ENCODE assay signal across 10 mouse cellular contexts in genomic region chr5:81329571-81329971, GRCm38 (mm10).
DNase-seq lines count a peak whose midpoint lies in the region; ATAC-seq and TF ChIP-seq lines count a peak whose summit lies in the region.
"Had no signal": no experiment of that assay in that cellular context is flagged by ENCODE, and none has a peak within 500 bp of the region (broad histone marks: within the 10 kb centered on the region; RNA-seq: fewer than 3 reads in every experiment).

No protein-coding gene starts in this region.

- H3K9me3 ChIP-seq in hindbrain, embryonic 13.5 days: no peaks in the 10 kb centered on the region

- DNase-seq in heart, adult 11 months: peak; percentile 79
- no peak for DNase-seq in heart, postnatal 4 days
- DNase-seq in lung, postnatal 4 days: peak; percentile 4 to 20
- DNase-seq in lung, postnatal 14 days: no peak
- no peak for DNase-seq in layer of hippocampus, postnatal 36 days
- DNase-seq: left cerebral cortex, postnatal 4 days; right cerebral cortex, postnatal 25 days had no signal

- TF ChIP-seq CTCF in testis, adult 2 months (IDR thresholded peaks at IDR 0.05; ENCODE audit: control insufficient read depth, insufficient read depth, insufficient replicate concordance, low read depth, low read length): no peak

- H3K27ac ChIP-seq in hindbrain, embryonic 13.5 days: no peak overlapping the region
- no peak overlapping the region for H3K27ac ChIP-seq in testis, adult 2 months (ENCODE audit: control insufficient read depth, insufficient read depth, low read depth, low read length)

- no peaks in the 10 kb centered on the region for H3K27me3 ChIP-seq in hindbrain, embryonic 13.5 days
- no peaks in the 10 kb centered on the region for H3K27me3 ChIP-seq in testis, adult 2 months (ENCODE audit: control insufficient read depth, insufficient read depth, low read length)

- no peak overlapping the region for H3K4me3 ChIP-seq in hindbrain, embryonic 13.5 days
- H3K4me3 ChIP-seq in testis, adult 2 months (ENCODE audit: control insufficient read depth, low read depth, low read length): peak overlapping the region; percentile 84

- H3K4me1 ChIP-seq in hindbrain, embryonic 13.5 days (replicated peaks): peaks cover 4% of the 10 kb centered on the region
- H3K4me1 ChIP-seq in testis, adult 2 months (ENCODE audit: control insufficient read depth, insufficient read depth, low read length): peaks cover 3% of the 10 kb centered on the region; the same call in 1 of the 2 replicates

- TF ChIP-seq POLR2A in testis, adult 2 months (IDR thresholded peaks at IDR 0.05; ENCODE audit: control insufficient read depth, low read depth, low read length): peak; percentile 49; the same call in 1 of the 2 replicates

- no peaks in the 10 kb centered on the region for H3K36me3 ChIP-seq in hindbrain, embryonic 13.5 days
- no peaks in the 10 kb centered on the region for H3K36me3 ChIP-seq in testis, adult 2 months (ENCODE audit: control insufficient read depth, insufficient read depth, low read length)

- H3K9ac ChIP-seq in hindbrain, embryonic 13.5 days: no peak overlapping the region

- ATAC-seq in hindbrain, embryonic 13.5 days (ENCODE audit: low FRiP score): 0 out of 2 replicates have a peak, but pooled peaks have one; percentile 13
- ATAC-seq in cerebellum, adult (ENCODE audit: insufficient number of reproducible peaks, low FRiP score, low TSS enrichment): no peak; the same call in 1 of the 2 replicates

- H3K4me2 ChIP-seq in hindbrain, embryonic 13.5 days: peak overlapping the region; percentile 36

- WGBS in hindbrain, embryonic 13.5 days: 20% methylated on average over 18 of the region's 18 CpGs

Comparison
In these comparisons a context has a peak if more than half of its experiments do, and no peak if none do; other contexts are left out.
1. DNase-seq: peak in heart, adult 11 months (single experiment) and lung, postnatal 4 days (2 of 2); none in heart, postnatal 4 days (single experiment), lung, postnatal 14 days (single experiment) and layer of hippocampus, postnatal 36 days (0 of 2).